Mouse (Mus musculus) embryonic facial prominence, embryonic 15.5 days (tissue): ENCODE measurements around the gene Zfp568. TPM values are rescaled to one million over a fixed set of nuclear protein-coding genes. Genes with fewer than 3 reads are reported as not detected.

Experiments
- ATAC-seq: fragments of 200-750 bp; cut with Nextera tagmentation; 2 replicates; pipeline ENCODE4 v1.8.0; 2017; ENCODE audit warnings: low read depth, moderate TSS enrichment; ENCODE audit not compliant: insufficient number of reproducible peaks, low FRiP score, low TSS enrichment
- H3K27ac ChIP-seq: fragments of 300-500 bp; sonication (generic); replicated peaks from 2 replicates; pipeline ENCODE4 v1.5.1; 2015; ENCODE audit warnings: mild to moderate bottlenecking, inconsistent platforms
- H3K27me3 ChIP-seq: fragments of 300-500 bp; sonication (generic); 2 replicates; pipeline ENCODE4 v1.6.1; 2015; ENCODE audit warnings: inconsistent platforms
- H3K36me3 ChIP-seq: fragments of 300-500 bp; sonication (generic); 2 replicates; pipeline ENCODE4 v1.6.1; 2015; ENCODE audit warnings: mild to moderate bottlenecking, inconsistent platforms
- H3K4me1 ChIP-seq: fragments of 300-500 bp; sonication (generic); 2 replicates; pipeline ENCODE4 v1.6.1; 2015; ENCODE audit warnings: inconsistent platforms
- H3K4me2 ChIP-seq: fragments of 300-500 bp; sonication (generic); replicated peaks from 2 replicates; pipeline ENCODE4 v1.6.1; 2015; ENCODE audit warnings: mild to moderate bottlenecking, inconsistent platforms
- H3K4me3 ChIP-seq: fragments of 300-500 bp; sonication (generic); replicated peaks from 2 replicates; pipeline ENCODE4 v1.5.1; 2015; ENCODE audit warnings: mild to moderate bottlenecking, inconsistent platforms
- H3K9ac ChIP-seq: fragments of 300-500 bp; sonication (generic); 2 replicates; pipeline ENCODE4 v1.6.1; 2015; ENCODE audit warnings: inconsistent platforms
- H3K9me3 ChIP-seq: fragments of 300-500 bp; sonication (generic); replicated peaks from 2 replicates; pipeline ENCODE4 v1.6.1; 2016; ENCODE audit warnings: inconsistent platforms
- WGBS: fragments of 180-500 bp; shearing (Covaris S2); methylation state at CpG from one replicate; pipeline ENCODE4 v1.1.7; 2015; 5-methylcytosine and 5-hydroxymethylcytosine counted together
- polyA plus RNA-seq: library from polyadenylated mRNA; unstranded; fragments of >200 nt; fragmentation: Nextera tagmentation; extraction: Ambion mirVana; gene quantifications from 2 replicates; pipeline ENCODE4 v1.2.1, GENCODE M21; 2015

Gene Zfp568
- polyA plus RNA-seq, 1 experiment from 2014 or later, result 18.4 TPM

DNA sequence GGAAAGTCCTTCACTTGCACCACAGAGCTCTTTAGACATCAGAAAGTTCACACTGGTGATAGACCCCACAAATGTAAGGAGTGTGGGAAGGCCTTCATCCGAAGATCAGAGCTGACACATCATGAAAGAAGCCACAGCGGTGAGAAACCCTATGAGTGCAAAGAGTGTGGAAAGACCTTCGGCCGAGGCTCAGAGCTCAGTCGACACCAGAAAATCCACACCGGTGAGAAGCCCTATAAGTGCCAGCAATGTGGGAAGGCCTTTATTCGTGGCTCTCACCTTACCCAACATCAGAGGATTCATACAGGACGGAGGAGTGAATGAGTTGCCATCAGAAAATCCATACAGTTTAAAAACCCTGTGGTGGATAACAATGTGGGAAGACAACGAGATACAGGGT, 39.6 kb downstream of the Zfp568 start:
- H3K4me2 ChIP-seq, result no peak overlapping the region
- peaks cover 70% of the 10 kb centered on the region for H3K36me3 ChIP-seq
- H3K27ac ChIP-seq, result no peak overlapping the region
- WGBS, result 95% methylated on average over 9 of the region's 9 CpGs
- no peaks in the 10 kb centered on the region for H3K27me3 ChIP-seq
- ATAC-seq, result no peak
- no peaks in the 10 kb centered on the region for H3K4me1 ChIP-seq
- H3K9ac ChIP-seq, result no peak overlapping the region
- no peak overlapping the region for H3K4me3 ChIP-seq
- no peaks in the 10 kb centered on the region for H3K9me3 ChIP-seq

- Histone ChIP-seq H3K9me3 (no peaks in the 10 kb centered on the region), H3K4me3 (no peak overlapping the region), H3K4me1 (no peaks in the 10 kb centered on the region), H3K36me3 (peaks cover 65% of the 10 kb centered on the region), H3K27me3 (no peaks in the 10 kb centered on the region), H3K27ac (no peak overlapping the region), H3K4me2 (no peak overlapping the region), H3K9ac (no peak overlapping the region)
- WGBS, result 86% methylated on average over 8 of the region's 8 CpGs
- ATAC-seq, result no peak
Measured at GRCm38 (mm10) chr7:30023800-30024199, 40.0 kb downstream of the Zfp568 start.

- WGBS, result 74% methylated on average over 5 of the region's 5 CpGs
- Histone ChIP-seq H3K36me3 (peaks cover 54% of the 10 kb centered on the region), H3K4me2 (no peak overlapping the region), H3K9me3 (no peaks in the 10 kb centered on the region), H3K9ac (no peak overlapping the region), H3K4me1 (no peaks in the 10 kb centered on the region), H3K4me3 (no peak overlapping the region), H3K27me3 (no peaks in the 10 kb centered on the region), H3K27ac (no peak overlapping the region)
- no peak; the same call in 1 of the 2 replicates for ATAC-seq
Measured at GRCm38 (mm10) chr7:30025358-30025757, 41.6 kb downstream of the Zfp568 start.

DNA sequence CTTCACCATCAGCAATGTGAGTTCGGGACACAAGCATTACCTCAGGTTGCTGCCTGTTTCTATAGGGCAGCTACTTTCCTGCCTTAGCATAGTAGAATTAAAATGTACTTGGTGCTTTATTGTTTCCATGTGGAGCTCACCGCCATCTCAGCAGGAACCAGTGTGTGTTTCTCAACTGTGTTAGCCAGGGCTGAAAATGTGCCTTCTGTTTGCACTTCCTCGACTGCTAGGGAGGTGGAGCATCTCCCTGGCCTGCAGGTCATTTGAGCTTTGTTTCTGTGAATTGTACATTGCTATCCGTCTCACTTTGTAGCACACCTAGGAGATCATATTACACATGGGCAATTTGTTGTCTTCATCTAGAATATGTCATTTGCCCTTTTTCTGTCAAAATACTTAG, 43.6 kb downstream of the Zfp568 start:
- Histone ChIP-seq H3K27me3 (no peaks in the 10 kb centered on the region), H3K9ac (no peak overlapping the region), H3K4me1 (no peaks in the 10 kb centered on the region), H3K27ac (no peak overlapping the region), H3K4me2 (no peak overlapping the region), H3K4me3 (no peak overlapping the region), H3K36me3 (peaks cover 42% of the 10 kb centered on the region), H3K9me3 (no peaks in the 10 kb centered on the region)
- WGBS, result 32% methylated on average over 4 of the region's 4 CpGs
- ATAC-seq, result no peak

DNA sequence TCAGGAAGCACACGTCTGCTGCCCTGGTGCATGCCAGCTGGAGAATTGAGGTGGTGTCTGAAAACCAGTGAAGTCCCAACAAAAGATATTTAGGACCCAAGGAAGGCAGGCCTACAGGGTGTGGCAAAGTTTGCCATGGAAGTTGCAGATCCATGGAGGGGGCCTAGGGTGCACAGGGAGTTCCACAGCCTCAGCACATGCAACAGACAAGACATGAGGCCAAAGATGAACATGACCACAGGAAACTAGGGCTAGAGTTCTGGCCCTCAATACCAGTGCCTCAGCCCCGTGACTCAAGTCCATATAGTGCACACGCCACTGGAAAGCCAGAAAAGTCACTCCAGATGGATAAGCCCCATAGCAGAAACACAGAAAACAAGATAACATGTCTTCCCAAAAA, 44.8 kb downstream of the Zfp568 start:
- Histone ChIP-seq H3K36me3 (peaks cover 30% of the 10 kb centered on the region), H3K9me3 (no peaks in the 10 kb centered on the region), H3K4me2 (no peak overlapping the region), H3K27me3 (no peaks in the 10 kb centered on the region), H3K4me3 (no peak overlapping the region), H3K9ac (no peak overlapping the region), H3K4me1 (no peaks in the 10 kb centered on the region), H3K27ac (no peak overlapping the region)
- no peak for ATAC-seq
- WGBS, result 96% methylated on average over 3 of the region's 3 CpGs

GRCm38 (mm10) chr7:30030677-30031076, 46.9 kb downstream of the Zfp568 start:
- Histone ChIP-seq H3K36me3 (peaks cover 11% of the 10 kb centered on the region), H3K27ac (no peak overlapping the region), H3K27me3 (no peaks in the 10 kb centered on the region)

GRCm38 (mm10) chr7:30031379-30031778, 47.6 kb downstream of the Zfp568 start:
- no peaks in the 10 kb centered on the region for H3K9me3 ChIP-seq
- H3K36me3 ChIP-seq, result peaks cover 7% of the 10 kb centered on the region
- H3K9ac ChIP-seq, result no peak overlapping the region
- H3K4me3 ChIP-seq, result no peak overlapping the region
- WGBS, result 86% methylated on average over 3 of the region's 3 CpGs
- no peak for ATAC-seq
- H3K4me1 ChIP-seq, result no peaks in the 10 kb centered on the region
- no peak overlapping the region for H3K4me2 ChIP-seq
- H3K27me3 ChIP-seq, result no peaks in the 10 kb centered on the region
- H3K27ac ChIP-seq, result no peak overlapping the region

More at GRCm38 (mm10) chr7:30030677-30031076, 46.9 kb downstream of the Zfp568 start:
- no peak overlapping the region for H3K9ac ChIP-seq
- no peaks in the 10 kb centered on the region for H3K9me3 ChIP-seq
- 24% methylated on average over 6 of the region's 6 CpGs for WGBS
- H3K4me1 ChIP-seq, result no peaks in the 10 kb centered on the region
- H3K4me2 ChIP-seq, result no peak overlapping the region
- H3K4me3 ChIP-seq, result no peak overlapping the region
- no peak for ATAC-seq

- no peaks in the 10 kb centered on the region for H3K9me3 ChIP-seq
- no peak for ATAC-seq
- H3K9ac ChIP-seq, result no peak overlapping the region
- H3K27me3 ChIP-seq, result no peaks in the 10 kb centered on the region
- WGBS, result 93% methylated on average over 12 of the region's 12 CpGs
- peaks cover 28% of the 10 kb centered on the region for H3K36me3 ChIP-seq
- no peak overlapping the region for H3K4me2 ChIP-seq
- no peaks in the 10 kb centered on the region for H3K4me1 ChIP-seq
- H3K27ac ChIP-seq, result no peak overlapping the region
- H3K4me3 ChIP-seq, result no peak overlapping the region
Measured at GRCm38 (mm10) chr7:30034331-30034730, 50.6 kb downstream of the Zfp568 start.

DNA sequence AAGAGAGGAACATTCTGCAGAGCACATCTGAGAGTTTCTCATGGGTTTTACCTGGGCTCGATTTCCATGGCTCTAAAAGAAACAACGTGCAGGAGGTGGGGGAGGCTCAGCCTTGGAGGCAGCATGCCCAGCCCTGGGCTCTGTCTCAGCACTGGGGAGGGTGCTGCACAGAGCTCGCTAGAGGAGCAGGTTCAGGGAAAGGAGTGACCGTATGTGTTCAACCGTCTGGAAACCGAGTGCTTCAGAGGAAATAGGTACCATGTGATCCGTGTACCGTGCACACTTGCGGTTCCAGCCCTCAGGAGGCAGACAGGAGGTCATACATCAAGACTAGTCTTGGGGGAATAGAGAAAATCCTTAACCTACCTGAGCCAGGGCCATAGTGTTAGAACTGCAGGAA, 60.6 kb downstream of the Zfp568 start:
- Histone ChIP-seq H3K27ac (no peak overlapping the region), H3K4me1 (no peaks in the 10 kb centered on the region), H3K4me3 (no peak overlapping the region), H3K36me3 (peaks cover 15% of the 10 kb centered on the region; the same call in 1 of the 2 replicates), H3K27me3 (no peaks in the 10 kb centered on the region), H3K9ac (no peak overlapping the region), H3K4me2 (no peak overlapping the region), H3K9me3 (no peaks in the 10 kb centered on the region)
- no peak for ATAC-seq
- WGBS, result 31% methylated on average over 9 of the region's 9 CpGs

- H3K4me3 ChIP-seq, result no peak overlapping the region
- H3K4me2 ChIP-seq, result no peak overlapping the region
- no peak overlapping the region for H3K9ac ChIP-seq
- H3K9me3 ChIP-seq, result no peaks in the 10 kb centered on the region
- H3K27ac ChIP-seq, result no peak overlapping the region
- ATAC-seq, result no peak
- WGBS, result 91% methylated on average over 4 of the region's 4 CpGs
- H3K27me3 ChIP-seq, result no peaks in the 10 kb centered on the region
- H3K4me1 ChIP-seq, result peaks cover 12% of the 10 kb centered on the region
- no peaks in the 10 kb centered on the region for H3K36me3 ChIP-seq
Measured at GRCm38 (mm10) chr7:30048126-30048525, 64.4 kb downstream of the Zfp568 start.

- peak within 1 kb of the TSS; percentile 60 for H3K9ac ChIP-seq
- ATAC-seq, result peak; percentile 96
- peak within 1 kb of the TSS; percentile 76 for H3K4me3 ChIP-seq
- no peaks in the 10 kb centered on the region for H3K9me3 ChIP-seq
- H3K27me3 ChIP-seq, result no peaks in the 10 kb centered on the region
- peak within 1 kb of the TSS; percentile 79 for H3K4me2 ChIP-seq
- H3K4me1 ChIP-seq, result peaks cover 16% of the 10 kb centered on the region
- peaks cover 3% of the 10 kb centered on the region; the same call in 1 of the 2 replicates for H3K36me3 ChIP-seq
- WGBS, result under 1% methylated on average over 40 of the region's 40 CpGs
- peak within 1 kb of the TSS; percentile 83 for H3K27ac ChIP-seq
Measured at GRCm38 (mm10) chr7:30050882-30051548, 67.3 kb downstream of the Zfp568 start, which contains the start of gene Zfp14. Gene Zfp14 (minus strand): TSS chr7:30051380.

- Histone ChIP-seq H3K9me3 (no peaks in the 10 kb centered on the region), H3K9ac (no peak overlapping the region), H3K4me1 (peaks cover 16% of the 10 kb centered on the region), H3K36me3 (peaks cover 25% of the 10 kb centered on the region), H3K4me2 (no peak overlapping the region), H3K4me3 (no peak overlapping the region), H3K27ac (0 out of 2 replicates have a peak overlapping the region, but pooled peaks have one; percentile 6), H3K27me3 (no peaks in the 10 kb centered on the region)
- 6% methylated on average over 3 of the region's 3 CpGs for WGBS
- no peak for ATAC-seq
Measured at GRCm38 (mm10) chr7:30053591-30053990, 69.8 kb downstream of the Zfp568 start.
